Comparison of ENCODE assay signal across 18 mouse cellular contexts in the genomic region with DNA sequence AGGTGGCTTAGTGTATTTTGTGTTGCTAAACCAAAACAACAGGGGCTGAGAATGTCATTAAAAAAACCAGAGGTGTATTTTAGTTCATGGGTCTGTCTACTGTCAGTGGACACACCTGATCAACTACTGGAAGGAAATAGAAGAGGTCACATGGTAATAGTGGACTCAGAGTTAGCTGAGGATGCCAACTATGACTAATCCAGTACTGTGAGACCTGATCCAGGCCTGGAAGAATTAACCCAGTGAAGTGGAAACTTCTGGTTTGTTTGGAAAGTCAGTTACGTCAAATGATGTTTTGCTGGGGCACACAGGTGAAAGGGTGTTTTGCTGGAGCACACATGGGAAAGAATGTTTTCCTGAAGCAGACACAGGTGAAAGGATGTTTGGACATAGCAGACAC.
"Had no signal": no experiment of that assay in that cellular context is flagged by ENCODE, and none has a peak within 500 bp of the region (broad histone marks: within the 10 kb centered on the region; RNA-seq: fewer than 3 reads in every experiment).

No protein-coding gene starts in this region.

- H3K4me2 ChIP-seq: lung, embryonic 14.5 days; midbrain, embryonic 12.5 days; neural tube, embryonic 13.5 days; neural tube, embryonic 15.5 days had no signal

- H3K36me3 ChIP-seq: midbrain, embryonic 10.5 days; midbrain, embryonic 12.5 days; neural tube, embryonic 13.5 days; neural tube, embryonic 15.5 days had no signal

- H3K27me3 ChIP-seq: midbrain, embryonic 12.5 days; neural tube, embryonic 13.5 days; neural tube, embryonic 15.5 days had no signal

- H3K4me3 ChIP-seq: midbrain, embryonic 10.5 days; midbrain, embryonic 12.5 days; myocyte; neural tube, embryonic 13.5 days; neural tube, embryonic 15.5 days had no signal

- DNase-seq: lung, embryonic 14.5 days; lung, postnatal 10 days; lung, postnatal 4 days; midbrain, embryonic 14.5 days; retina, postnatal 1 day; right cerebral cortex, adult 18-20 months; right cerebral cortex, postnatal 25 days; right cerebral cortex, postnatal 4 days; spleen, adult 18-20 months; thymus, adult 18-20 months; thymus, postnatal 14 days; thymus, postnatal 36 days had no signal

- H3K9me3 ChIP-seq: midbrain, embryonic 10.5 days; midbrain, embryonic 12.5 days; neural tube, embryonic 13.5 days; neural tube, embryonic 15.5 days had no signal

- H3K27ac ChIP-seq: midbrain, embryonic 10.5 days; midbrain, embryonic 12.5 days; neural tube, embryonic 13.5 days; neural tube, embryonic 15.5 days had no signal

- H3K9ac ChIP-seq: lung, embryonic 14.5 days; midbrain, embryonic 12.5 days; neural tube, embryonic 13.5 days; neural tube, embryonic 15.5 days had no signal

- H3K4me1 ChIP-seq: midbrain, embryonic 10.5 days; midbrain, embryonic 12.5 days; neural tube, embryonic 13.5 days; neural tube, embryonic 15.5 days had no signal

- ATAC-seq: midbrain, embryonic 16.5 days had no signal
